Mouse (Mus musculus): Measurements from ENCODE around the gene Olfr1469.
"Not testable (repeated sequence)": the region's sequence is repeated elsewhere in the genome, so short reads cannot be mapped to it uniquely, and the experiment has no call there.

The Olfr1469 gene

DNA sequence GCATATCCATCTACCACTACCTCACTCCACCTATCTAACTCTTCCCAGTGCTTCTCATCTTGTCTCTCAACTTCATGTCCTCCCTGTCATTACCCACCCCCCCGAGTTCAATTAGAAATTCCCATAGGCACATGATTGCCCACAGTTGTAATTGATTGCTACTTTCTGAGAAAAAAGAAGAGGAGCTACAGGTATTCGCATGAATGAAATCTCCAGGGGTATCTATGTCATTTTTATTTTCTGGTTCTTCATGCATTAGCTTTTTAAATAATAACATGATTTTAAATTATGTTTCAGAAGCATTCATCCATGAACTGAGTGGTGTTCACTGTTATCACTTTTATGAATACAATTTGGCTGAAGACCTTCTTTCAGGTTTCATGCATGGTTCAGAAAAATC is at the start of gene Olfr1469:
Olfr1469 (plus strand) TSS at position 301 of the 400 bp plus-strand sequence.
- DNase-seq: no peak

DNA sequence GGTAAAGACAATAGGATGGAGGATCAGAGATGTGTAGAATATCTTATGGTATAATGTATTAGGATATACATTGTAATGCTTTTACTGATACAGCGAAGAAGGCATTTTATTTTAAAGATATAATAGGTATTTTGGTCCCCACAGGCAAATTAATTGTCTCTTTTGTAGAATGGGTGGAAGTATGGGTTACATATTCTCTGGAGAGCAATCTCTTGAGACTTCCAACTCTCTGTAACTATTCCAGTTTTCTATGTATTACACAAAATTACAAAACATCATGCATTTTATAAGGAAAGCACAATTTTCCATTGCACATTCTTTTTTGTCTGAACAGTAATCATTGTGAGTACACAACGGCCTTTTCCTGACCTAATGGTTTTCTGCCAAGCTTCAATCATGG is 45.7 kb upstream of the Olfr1469 start, which contains the start of gene Olfr1467:
Olfr1467 (plus strand) TSS at position 301 of the 400 bp plus-strand sequence.
- DNase-seq: no peak

DNA sequence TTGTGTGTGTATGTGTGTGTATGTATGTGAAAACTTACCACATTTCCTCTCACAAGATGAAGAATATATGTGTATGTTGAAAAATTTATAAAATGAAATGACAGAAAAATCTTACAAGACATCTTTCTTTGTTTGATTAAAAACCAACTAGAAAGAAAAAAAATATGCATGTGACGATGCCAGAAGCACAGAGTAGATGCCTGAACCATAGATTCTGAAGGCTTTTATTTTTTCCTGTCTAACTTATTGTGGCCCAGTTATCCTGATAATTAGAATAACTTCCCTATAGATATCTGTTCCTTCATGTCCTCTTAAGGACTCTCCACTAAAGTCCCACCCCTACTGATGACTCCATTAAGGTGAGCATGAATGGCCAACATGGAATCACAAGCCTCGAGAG is 35.5 kb downstream of the Olfr1469 start, which contains the start of gene Olfr1471:
Olfr1471 (plus strand) TSS at position 301 of the 400 bp plus-strand sequence.
- not testable (repeated sequence) for DNase-seq

- DNase-seq: no peak
These were observed 48.3 kb downstream of the Olfr1469 start, which contains the start of gene Olfr1472 for GRCm38 (mm10) chr19:13455986-13456385. Gene Olfr1472, minus strand, starts transcription at chr19:13456086.
